Mouse (Mus musculus): ENCODE data around the gene Actr1a.

DNA sequence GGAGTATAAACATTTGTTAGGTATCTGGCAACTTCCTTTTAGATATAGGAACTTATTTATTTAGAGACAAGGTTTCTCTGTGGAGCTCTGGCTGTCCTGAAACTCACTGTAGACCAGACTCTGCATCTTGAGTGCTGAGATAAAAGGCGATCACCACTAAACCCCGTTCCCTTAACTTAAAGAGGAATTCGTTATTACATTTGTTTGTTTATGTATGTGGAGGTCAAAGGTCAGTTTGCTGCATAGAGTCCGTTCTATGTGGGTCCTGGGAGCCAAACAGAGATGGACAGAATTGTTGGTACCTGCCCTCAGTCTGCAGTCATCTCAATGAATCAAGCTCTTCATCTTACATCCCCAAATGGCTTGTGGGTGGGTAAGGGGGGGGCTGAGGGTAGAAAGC lies 19.7 kb downstream of the Actr1a start:
- no peak for TF ChIP-seq CTCF (IDR thresholded peaks at IDR 0.05; ENCODE audit: extremely low read depth, insufficient read depth, low read length)
- 0 out of 2 replicates have a peak, but pooled peaks have one; percentile 7 for TF ChIP-seq POLR2A (IDR thresholded peaks at IDR 0.05; ENCODE audit: extremely low read depth, insufficient read depth, low read length)
